Comparison of ENCODE assay signal across 23 mouse cellular contexts in genomic region chr13:4048719-4049118, GRCm38 (mm10). TPM values are rescaled to one million over a fixed set of nuclear protein-coding genes. Genes with fewer than 3 reads are reported as not detected.
DNase-seq lines count a peak whose midpoint lies in the region; ATAC-seq and TF ChIP-seq lines count a peak whose summit lies in the region.
"Had no signal": no experiment of that assay in that cellular context is flagged by ENCODE, and none has a peak within 500 bp of the region (broad histone marks: within the 10 kb centered on the region; RNA-seq: fewer than 3 reads in every experiment).

Gene Akr1c14 (plus strand): TSS chr13:4049011.

- no peak within 1 kb of the TSS for H3K27ac ChIP-seq in kidney, embryonic 16.5 days (ENCODE audit: low read length)
- H3K27ac ChIP-seq in liver, embryonic 16.5 days (ENCODE audit: low read length): peak within 1 kb of the TSS; percentile 34; the same call in 1 of the 2 replicates
- no peak within 1 kb of the TSS for H3K27ac ChIP-seq in forebrain, embryonic 15.5 days (replicated peaks)
- H3K27ac ChIP-seq: embryonic facial prominence, embryonic 15.5 days; lung, embryonic 15.5 days; macrophage; midbrain, embryonic 15.5 days; neural tube, embryonic 12.5 days had no signal

- 54% methylated on average over 2 of the region's 2 CpGs for WGBS in kidney, embryonic 16.5 days
- 40% methylated on average over 2 of the region's 2 CpGs for WGBS in lung, adult 2 months
- 26% methylated on average over 2 of the region's 2 CpGs for WGBS in liver, embryonic 16.5 days (ENCODE audit: insufficient replicate concordance)
- 66% methylated on average over 2 of the region's 2 CpGs for WGBS in forebrain, embryonic 15.5 days

- no peaks in the 10 kb centered on the region for H3K36me3 ChIP-seq in kidney, embryonic 16.5 days (ENCODE audit: insufficient read depth, low read length)
- H3K36me3 ChIP-seq in liver, embryonic 16.5 days (ENCODE audit: control insufficient read depth, insufficient read depth): no peaks in the 10 kb centered on the region
- no peaks in the 10 kb centered on the region for H3K36me3 ChIP-seq in forebrain, embryonic 15.5 days
- H3K36me3 ChIP-seq: embryonic facial prominence, embryonic 15.5 days; heart, embryonic 12.5 days; lung, embryonic 15.5 days; midbrain, embryonic 15.5 days; neural tube, embryonic 12.5 days had no signal

- no peaks in the 10 kb centered on the region for H3K9me3 ChIP-seq in kidney, embryonic 16.5 days (ENCODE audit: low read length)
- H3K9me3 ChIP-seq in liver, embryonic 16.5 days (replicated peaks; ENCODE audit: control insufficient read depth, low read length): no peaks in the 10 kb centered on the region
- H3K9me3 ChIP-seq in forebrain, embryonic 15.5 days: no peaks in the 10 kb centered on the region
- H3K9me3 ChIP-seq: embryonic facial prominence, embryonic 15.5 days; heart, embryonic 12.5 days; lung, embryonic 15.5 days; midbrain, embryonic 15.5 days; neural tube, embryonic 12.5 days had no signal

- TF ChIP-seq CTCF in lung, adult 2 months (IDR thresholded peaks at IDR 0.05; ENCODE audit: insufficient read depth, low read length): no peak

- ATAC-seq in kidney, embryonic 16.5 days (ENCODE audit: low FRiP score, low TSS enrichment): no peak
- peak; percentile 88 for ATAC-seq in liver, embryonic 16.5 days (ENCODE audit: low read depth)
- no peak for ATAC-seq in forebrain, embryonic 15.5 days (replicated peaks)
- ATAC-seq: activated CD4-positive, CD25-positive, alpha-beta regulatory T cell, adult 4 months; forebrain, embryonic 16.5 days; midbrain, embryonic 15.5 days had no signal

- H3K27me3 ChIP-seq in kidney, embryonic 16.5 days (ENCODE audit: insufficient read depth, low read length): no peaks in the 10 kb centered on the region
- H3K27me3 ChIP-seq in liver, embryonic 16.5 days (ENCODE audit: control insufficient read depth, insufficient read depth, low read depth, low read length): no peaks in the 10 kb centered on the region
- H3K27me3 ChIP-seq in forebrain, embryonic 15.5 days: no peaks in the 10 kb centered on the region
- H3K27me3 ChIP-seq: embryonic facial prominence, embryonic 15.5 days; heart, embryonic 12.5 days; lung, embryonic 15.5 days; midbrain, embryonic 15.5 days; neural tube, embryonic 12.5 days had no signal

- no peaks in the 10 kb centered on the region for H3K4me1 ChIP-seq in kidney, embryonic 16.5 days (ENCODE audit: insufficient read depth, low read length)
- H3K4me1 ChIP-seq in lung, adult 2 months (ENCODE audit: control insufficient read depth, insufficient read depth, low read length): no peaks in the 10 kb centered on the region
- no peaks in the 10 kb centered on the region for H3K4me1 ChIP-seq in liver, embryonic 16.5 days (ENCODE audit: control insufficient read depth, low read depth, low read length)
- H3K4me1 ChIP-seq in forebrain, embryonic 15.5 days: no peaks in the 10 kb centered on the region
- H3K4me1 ChIP-seq: embryonic facial prominence, embryonic 15.5 days; heart, embryonic 12.5 days; lung, embryonic 15.5 days; midbrain, embryonic 15.5 days; neural tube, embryonic 12.5 days had no signal

- no peak within 1 kb of the TSS for H3K4me2 ChIP-seq in kidney, embryonic 16.5 days (replicated peaks; ENCODE audit: low read depth, low read length)
- no peak within 1 kb of the TSS for H3K4me2 ChIP-seq in liver, embryonic 16.5 days (ENCODE audit: low read depth, low read length)
- H3K4me2 ChIP-seq in forebrain, embryonic 15.5 days (replicated peaks): no peak within 1 kb of the TSS
- H3K4me2 ChIP-seq: embryonic facial prominence, embryonic 15.5 days; heart, embryonic 12.5 days; lung, embryonic 15.5 days; midbrain, embryonic 15.5 days; neural tube, embryonic 12.5 days had no signal

- TF ChIP-seq POLR2A in lung, adult 2 months (IDR thresholded peaks at IDR 0.05; ENCODE audit: borderline replicate concordance, extremely low read depth, low read depth, low read length): no peak

- H3K9ac ChIP-seq in kidney, embryonic 16.5 days (replicated peaks; ENCODE audit: low read length): no peak within 1 kb of the TSS
- no peak within 1 kb of the TSS for H3K9ac ChIP-seq in liver, embryonic 16.5 days (ENCODE audit: low read depth, low read length)
- no peak within 1 kb of the TSS for H3K9ac ChIP-seq in forebrain, embryonic 15.5 days (replicated peaks)
- H3K9ac ChIP-seq: embryonic facial prominence, embryonic 15.5 days; heart, embryonic 12.5 days; lung, embryonic 15.5 days; midbrain, embryonic 15.5 days; neural tube, embryonic 12.5 days had no signal

- no peak within 1 kb of the TSS for H3K4me3 ChIP-seq in kidney, embryonic 16.5 days (ENCODE audit: low read length)
- H3K4me3 ChIP-seq in lung, adult 2 months (replicated peaks; ENCODE audit: extremely low read depth, low read depth, low read length): no peak within 1 kb of the TSS
- H3K4me3 ChIP-seq in liver, embryonic 16.5 days (ENCODE audit: low read depth, low read length): no peak within 1 kb of the TSS
- H3K4me3 ChIP-seq in forebrain, embryonic 15.5 days: no peak within 1 kb of the TSS
- H3K4me3 ChIP-seq: embryonic facial prominence, embryonic 15.5 days; heart, embryonic 12.5 days; lung, embryonic 15.5 days; midbrain, embryonic 15.5 days; neural tube, embryonic 12.5 days had no signal

- peak; percentile 86 for DNase-seq in kidney, adult 9 months
- no peak for DNase-seq in lung, adult 2 months
- DNase-seq in lung, postnatal 14 days: no peak
- DNase-seq in c-Kit-positive CD71-positive TER-119-positive erythroid progenitor cells, embryonic 14.5 days (ENCODE audit: low spot score): no peak
- DNase-seq: adrenal gland, postnatal 25 days; cerebellum, adult 11 months; cerebellum, adult 9-11 months; gastrocnemius, postnatal 14 days; heart, postnatal 14 days; layer of hippocampus, postnatal 36 days; right cerebral cortex, postnatal 14 days; thymus, postnatal 25 days had no signal

RNA-seq across cellular contexts. Expression of gene Akr1c14, which starts in this region (rescaled TPM):
- 1.6 and 1.8 TPM in 2 replicates for polyA plus RNA-seq in kidney, embryonic 16.5 days (2015; fragmentation: Nextera tagmentation; extraction: Ambion mirVana)
- 6.8 and 13.4 TPM in 2 replicates for polyA plus RNA-seq in lung, adult 2 months (2012; rRNA removed)
- polyA plus RNA-seq in liver, embryonic 16.5 days (2015; fragmentation: Nextera tagmentation; extraction: Ambion mirVana): 12.4 and 16.4 TPM in 2 replicates
- polyA plus RNA-seq in forebrain, embryonic 15.5 days (2015; fragmentation: Nextera tagmentation; extraction: Ambion mirVana): 0.41 and 0.50 TPM in 2 replicates
- polyA plus RNA-seq: activated CD4-positive, CD25-positive, alpha-beta regulatory T cell, adult 4 months; macrophage had no signal
